Mouse (Mus musculus): Measurements from ENCODE around the gene Rpl35. TPM values are rescaled to one million over a fixed set of nuclear protein-coding genes. Genes with fewer than 3 reads are reported as not detected.

The Rpl35 gene
- polyA plus RNA-seq, 1 experiment from 2014 or later = 505 TPM

- POLR2A ChIA-PET = interaction anchor here (1.9 kb wide), 1 partner anchor 9 kb away, joined by 7 read pairs; no protein-coding TSS in a partner anchor
- H3K27me3 ChIP-seq = no peaks in the 10 kb centered on the region
- TF ChIP-seq CTCF (IDR thresholded peaks at IDR 0.05) = no peak
- no peak for DNase-seq (ENCODE audit: low read depth, low spot score)
- ATAC-seq = peak; percentile 27
- in situ Hi-C loops (cut with MboI; ENCODE audit: low pct_unique_long_range_greater_than_20kb) = loop anchor here (10.0 kb wide), 1 partner anchor 364 kb away; the partner anchor contains the start of gene Psmb7
- CTCF ChIA-PET = interaction anchor here (0.7 kb wide), 1 partner anchor 80 kb away, joined by 3 read pairs; no protein-coding TSS in a partner anchor
These were observed 3.0 kb upstream of the Rpl35 start for GRCm38 (mm10) chr2:39008350-39008851.

- ChIA-PET CTCF (interaction anchor here (0.6 to 1.1 kb wide), 2 partner anchors 79 to 123 kb away, joined by 3 read pairs; no protein-coding TSS in a partner anchor), POLR2A (interaction anchor here (1.9 kb wide), 1 partner anchor 9 kb away, joined by 7 read pairs; no protein-coding TSS in a partner anchor)
- TF ChIP-seq CTCF (IDR thresholded peaks at IDR 0.05) = no peak
- DNase-seq (ENCODE audit: low read depth, low spot score) = peak; percentile 50
- in situ Hi-C loops (cut with MboI; ENCODE audit: low pct_unique_long_range_greater_than_20kb) = loop anchor here (10.0 kb wide), 1 partner anchor 363 kb away; the partner anchor contains the start of gene Psmb7
- no peaks in the 10 kb centered on the region for H3K27me3 ChIP-seq
- peak; percentile 80 for ATAC-seq
These were observed 2.4 kb upstream of the Rpl35 start for GRCm38 (mm10) chr2:39007865-39008264.

DNA sequence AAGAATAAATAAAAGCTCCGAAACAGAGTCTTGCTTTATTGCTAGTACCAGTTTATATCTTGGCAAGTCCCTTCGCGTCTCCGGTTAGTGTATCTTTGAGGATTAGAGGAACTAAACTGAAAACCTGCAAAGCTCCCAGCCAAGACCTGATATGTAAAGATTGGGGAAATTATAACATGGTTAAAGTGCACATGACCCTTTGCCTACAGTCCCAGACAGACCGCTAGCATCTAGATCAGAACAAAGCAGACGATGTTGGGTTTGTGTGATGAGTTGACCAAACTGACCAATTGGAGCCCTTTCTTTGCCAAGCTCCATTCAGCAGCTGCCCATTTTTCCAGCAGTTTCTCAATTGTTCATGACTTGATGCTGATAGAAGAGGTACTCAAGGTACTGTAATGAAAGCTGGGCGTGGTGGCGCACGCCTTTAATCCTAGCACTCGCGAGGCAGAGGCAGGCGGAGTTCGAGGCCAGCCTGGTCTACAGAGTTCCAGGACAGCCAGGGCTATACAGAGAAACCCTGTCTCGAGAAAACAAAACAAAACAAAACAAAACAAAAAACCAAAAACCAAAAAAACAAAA is 816 bp upstream of the Rpl35 start:
- H3K27me3 ChIP-seq = no peaks in the 10 kb centered on the region
- DNase-seq (ENCODE audit: low read depth, low spot score) = no peak
- CTCF ChIA-PET = interaction anchor here (0.9 to 1.2 kb wide), 2 partner anchors 10 to 16 kb away, joined by 4 to 6 read pairs; no protein-coding TSS in a partner anchor
- ATAC-seq = no peak
- in situ Hi-C loops (cut with MboI; ENCODE audit: low pct_unique_long_range_greater_than_20kb) = loop anchor here (10.0 kb wide), 1 partner anchor 361 kb away; the partner anchor contains the start of gene Psmb7
- POLR2A ChIA-PET = no interaction called here
- no peak for TF ChIP-seq CTCF (IDR thresholded peaks at IDR 0.05)

GRCm38 (mm10) chr2:39004880-39005435 is 466 bp downstream of the Rpl35 start, which contains the start of gene Arpc5l:
TSS of gene Arpc5l (plus strand) at chr2:39005348.
- ATAC-seq (peak; percentile 70), DNase-seq (ENCODE audit: low read depth, low spot score) (peak; percentile 39)
- POLR2A ChIA-PET = interaction anchor here (0.9 kb wide), 1 partner anchor 10 kb away, joined by 3 read pairs; no protein-coding TSS in a partner anchor
- no peak for TF ChIP-seq CTCF (IDR thresholded peaks at IDR 0.05)
- CTCF ChIA-PET = interaction anchor here (0.7 to 1.6 kb wide), 2 partner anchors 77 to 180 kb away, joined by 3 read pairs; no protein-coding TSS in a partner anchor
- H3K27me3 ChIP-seq = no peaks in the 10 kb centered on the region
- in situ Hi-C loops (cut with MboI; ENCODE audit: low pct_unique_long_range_greater_than_20kb) = loop anchor here (10.0 kb wide), 1 partner anchor 360 kb away; the partner anchor contains the start of gene Psmb7

GRCm38 (mm10) chr2:39004372-39004771 is 1.1 kb downstream of the Rpl35 start:
- no peak for TF ChIP-seq CTCF (IDR thresholded peaks at IDR 0.05)
- H3K27me3 ChIP-seq = no peaks in the 10 kb centered on the region
- ATAC-seq (no peak), DNase-seq (ENCODE audit: low read depth, low spot score) (no peak)
- in situ Hi-C loops (cut with MboI; ENCODE audit: low pct_unique_long_range_greater_than_20kb) = loop anchor here (10.0 kb wide), 1 partner anchor 360 kb away; the partner anchor contains the start of gene Psmb7
- ChIA-PET POLR2A (interaction anchor here (0.9 kb wide), 1 partner anchor 131 kb away, joined by 3 read pairs; no protein-coding TSS in a partner anchor), CTCF (interaction anchor here (1.6 kb wide), 1 partner anchor 76 kb away, joined by 3 read pairs; no protein-coding TSS in a partner anchor)

DNA sequence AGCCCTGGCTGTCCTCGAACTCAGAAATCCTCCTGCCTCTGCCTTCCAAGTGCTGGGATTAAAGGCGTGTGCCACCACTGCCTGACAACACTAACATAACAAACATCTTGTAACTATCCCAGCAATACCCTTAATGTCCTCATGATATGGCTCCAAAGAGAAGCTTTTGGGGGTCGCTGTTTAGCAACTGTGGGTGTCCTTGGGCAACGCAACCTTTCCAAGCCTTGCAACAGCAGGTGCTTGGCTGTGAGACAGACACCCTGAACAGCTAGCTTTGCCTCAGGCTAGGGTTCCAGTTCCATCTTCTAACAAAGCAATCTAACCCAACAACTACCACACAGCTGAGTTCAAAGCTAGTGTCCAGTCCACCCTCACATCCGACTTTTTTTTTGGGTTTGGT is 1.9 kb downstream of the Rpl35 start:
- ChIA-PET POLR2A (interaction anchor here (0.9 kb wide), 1 partner anchor 130 kb away, joined by 3 read pairs; no protein-coding TSS in a partner anchor), CTCF (no interaction called here)
- in situ Hi-C loops (cut with MboI; ENCODE audit: low pct_unique_long_range_greater_than_20kb) = loop anchor here (10.0 kb wide), 1 partner anchor 359 kb away; the partner anchor contains the start of gene Psmb7
- H3K27me3 ChIP-seq = no peaks in the 10 kb centered on the region
- ATAC-seq (no peak), DNase-seq (ENCODE audit: low read depth, low spot score) (no peak)
- TF ChIP-seq CTCF (IDR thresholded peaks at IDR 0.05) = no peak

GRCm38 (mm10) chr2:39003106-39003505 is 2.3 kb downstream of the Rpl35 start:
- in situ Hi-C loops (cut with MboI; ENCODE audit: low pct_unique_long_range_greater_than_20kb) = loop anchor here (10.0 kb wide), 1 partner anchor 358 kb away; the partner anchor contains the start of gene Psmb7
- TF ChIP-seq CTCF (IDR thresholded peaks at IDR 0.05) = no peak
- CTCF ChIA-PET = no interaction called here
- no peaks in the 10 kb centered on the region for H3K27me3 ChIP-seq
- ATAC-seq = no peak
- no peak for DNase-seq (ENCODE audit: low read depth, low spot score)
- POLR2A ChIA-PET = no interaction called here

GRCm38 (mm10) chr2:39001866-39002265 is 3.6 kb downstream of the Rpl35 start:
- ChIA-PET POLR2A (no interaction called here), CTCF (no interaction called here)
- TF ChIP-seq CTCF (IDR thresholded peaks at IDR 0.05) = no peak
- in situ Hi-C loops (cut with MboI; ENCODE audit: low pct_unique_long_range_greater_than_20kb) = loop anchor here (10.0 kb wide), 1 partner anchor 357 kb away; the partner anchor contains the start of gene Psmb7
- DNase-seq (ENCODE audit: low read depth, low spot score) (no peak), ATAC-seq (no peak)
- H3K27me3 ChIP-seq = no peaks in the 10 kb centered on the region

DNA sequence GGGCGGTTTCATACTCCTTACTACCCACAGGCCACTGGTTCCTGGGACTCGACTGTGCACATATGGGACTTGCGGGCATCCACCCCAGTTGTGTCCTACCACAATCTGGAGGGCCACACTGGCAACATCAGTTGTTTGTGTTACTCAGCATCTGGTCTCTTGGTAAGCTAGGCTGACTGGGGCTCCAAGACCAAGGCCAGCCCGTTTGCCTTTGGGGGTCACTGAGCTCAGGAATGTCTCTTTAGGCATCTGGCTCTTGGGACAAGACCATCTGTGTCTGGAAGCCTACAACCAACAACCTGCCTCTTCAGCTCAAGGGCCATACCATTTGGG is 4.9 kb downstream of the Rpl35 start:
- POLR2A ChIA-PET = interaction anchor here (1.2 kb wide), 1 partner anchor 73 kb away, joined by 4 read pairs; the partner anchor contains the start of gene Nr6a1
- H3K27me3 ChIP-seq = no peaks in the 10 kb centered on the region
- no peak for ATAC-seq

More for the DNA sequence above, 4.9 kb downstream of the Rpl35 start:
- CTCF ChIA-PET = interaction anchor here (1.0 kb wide), 1 partner anchor 10 kb away, joined by 3 read pairs; no protein-coding TSS in a partner anchor
- TF ChIP-seq CTCF (IDR thresholded peaks at IDR 0.05) = no peak
- no peak for DNase-seq (ENCODE audit: low read depth, low spot score)
- in situ Hi-C loops (cut with MboI; ENCODE audit: low pct_unique_long_range_greater_than_20kb) = loop anchor here (10.0 kb wide), 1 partner anchor 356 kb away; the partner anchor contains the start of gene Psmb7
